In genomic region chr5:52116404-52116803, GRCm38 (mm10) we compare ENCODE assay signal across 8 mouse cellular contexts.
DNase-seq lines count a peak whose midpoint lies in the region; ATAC-seq lines count a peak whose summit lies in the region.

No protein-coding gene starts in this region.

- H3K4me1 ChIP-seq in forebrain, embryonic 16.5 days (replicated peaks; ENCODE audit: control insufficient read depth, insufficient read depth, low read length) = peaks cover 34% of the 10 kb centered on the region
- peaks cover 33% of the 10 kb centered on the region for H3K4me1 ChIP-seq in limb, embryonic 12.5 days (replicated peaks)
- H3K4me1 ChIP-seq in stomach, embryonic 14.5 days (ENCODE audit: control insufficient read depth, insufficient read depth, low read length) = peaks cover 5% of the 10 kb centered on the region; the same call in 1 of the 2 replicates

- H3K9ac ChIP-seq in forebrain, embryonic 16.5 days (replicated peaks; ENCODE audit: low read depth, low read length) = no peak overlapping the region; the same call in 1 of the 2 replicates
- H3K9ac ChIP-seq in limb, embryonic 12.5 days (replicated peaks) = no peak overlapping the region
- peak overlapping the region; percentile 25; the same call in 1 of the 2 replicates for H3K9ac ChIP-seq in stomach, embryonic 14.5 days (replicated peaks; ENCODE audit: low read depth, low read length)

- H3K9me3 ChIP-seq in forebrain, embryonic 16.5 days (ENCODE audit: control insufficient read depth, low read length) = no peaks in the 10 kb centered on the region
- no peaks in the 10 kb centered on the region for H3K9me3 ChIP-seq in limb, embryonic 12.5 days
- no peaks in the 10 kb centered on the region for H3K9me3 ChIP-seq in stomach, embryonic 14.5 days (ENCODE audit: control insufficient read depth, low read depth, low read length)

- peaks cover 4% of the 10 kb centered on the region; the same call in 1 of the 2 replicates for H3K27me3 ChIP-seq in forebrain, embryonic 16.5 days (replicated peaks; ENCODE audit: control insufficient read depth, insufficient read depth, low read length)
- peaks cover 50% of the 10 kb centered on the region for H3K27me3 ChIP-seq in limb, embryonic 12.5 days
- H3K27me3 ChIP-seq in stomach, embryonic 14.5 days (ENCODE audit: control insufficient read depth, insufficient read depth, low read length) = peaks cover 16% of the 10 kb centered on the region

- no peaks in the 10 kb centered on the region for H3K36me3 ChIP-seq in forebrain, embryonic 16.5 days (ENCODE audit: control insufficient read depth, insufficient read depth)
- H3K36me3 ChIP-seq in limb, embryonic 12.5 days = no peaks in the 10 kb centered on the region
- no peaks in the 10 kb centered on the region for H3K36me3 ChIP-seq in stomach, embryonic 14.5 days (ENCODE audit: control insufficient read depth, insufficient read depth, low read length)

- 2% methylated on average over 17 of the region's 17 CpGs for WGBS in forebrain, embryonic 16.5 days
- WGBS in limb, embryonic 12.5 days = 5% methylated on average over 17 of the region's 17 CpGs
- 4% methylated on average over 17 of the region's 17 CpGs for WGBS in stomach, embryonic 14.5 days

- ATAC-seq in forebrain, embryonic 16.5 days = 0 out of 2 replicates have a peak, but pooled peaks have one; percentile 2
- no peak for ATAC-seq in limb, embryonic 12.5 days (ENCODE audit: insufficient number of reproducible peaks, insufficient read depth, low FRiP score, low TSS enrichment, low read depth)
- ATAC-seq in stomach, embryonic 14.5 days (ENCODE audit: insufficient number of reproducible peaks, insufficient read depth, low FRiP score, low read depth) = no peak

- peak overlapping the region; percentile 100 for H3K4me2 ChIP-seq in forebrain, embryonic 16.5 days (ENCODE audit: low read length)
- peak overlapping the region; percentile 100 for H3K4me2 ChIP-seq in limb, embryonic 12.5 days
- peak overlapping the region; percentile 100 for H3K4me2 ChIP-seq in stomach, embryonic 14.5 days (replicated peaks; ENCODE audit: low read depth, low read length)

- no peak overlapping the region for H3K27ac ChIP-seq in forebrain, embryonic 16.5 days (ENCODE audit: low read length)
- H3K27ac ChIP-seq in limb, embryonic 12.5 days = no peak overlapping the region
- H3K27ac ChIP-seq in stomach, embryonic 14.5 days (ENCODE audit: low read length) = no peak overlapping the region

- H3K4me3 ChIP-seq in forebrain, embryonic 16.5 days (replicated peaks; ENCODE audit: low read length) = peak overlapping the region; percentile 64
- peak overlapping the region; percentile 74 for H3K4me3 ChIP-seq in limb, embryonic 12.5 days (replicated peaks)
- peak overlapping the region; percentile 64; the same call in 1 of the 2 replicates for H3K4me3 ChIP-seq in stomach, embryonic 14.5 days (ENCODE audit: low read depth, low read length)

- DNase-seq in layer of hippocampus, adult 9-11 months = peak; percentile 17
- DNase-seq in layer of hippocampus, postnatal 10 days (ENCODE audit: low spot score in 2 of 2) = no peak
- peak; percentile 50 to 59 for DNase-seq in cerebellum, postnatal 36 days
- no peak for DNase-seq in urinary bladder, postnatal 14 days (ENCODE audit: low spot score)
- DNase-seq in layer of hippocampus, postnatal 36 days = no peak

Comparison
In these comparisons a context has a peak if more than half of its experiments do, and no peak if none do; other contexts are left out.
1. DNase-seq: peak in layer of hippocampus, adult 9-11 months (single experiment) and cerebellum, postnatal 36 days (2 of 2); none in layer of hippocampus, postnatal 10 days (0 of 2), urinary bladder, postnatal 14 days (single experiment) and layer of hippocampus, postnatal 36 days (0 of 2).
2. Peak in every context shown above with its lines, with median percentiles within 50 percentile points of each other: H3K4me2 ChIP-seq and H3K4me3 ChIP-seq.